In genomic region chr17:87380681-87381080, GRCm38 (mm10) we compare ENCODE assay signal across 22 mouse cellular contexts. TPM values are rescaled to one million over a fixed set of nuclear protein-coding genes. Genes with fewer than 3 reads are reported as not detected.
A peak's percentile ranks its signal among the peaks of the same experiment; 100 is the strongest.
DNase-seq lines count a peak whose midpoint lies in the region; ATAC-seq and TF ChIP-seq lines count a peak whose summit lies in the region.
"Had no signal": no experiment of that assay in that cellular context is flagged by ENCODE, and none has a peak within 500 bp of the region (broad histone marks: within the 10 kb centered on the region; RNA-seq: fewer than 3 reads in every experiment).

No protein-coding gene starts in this region.

- no peaks in the 10 kb centered on the region for H3K9me3 ChIP-seq in stomach, embryonic 14.5 days (ENCODE audit: control insufficient read depth, low read depth, low read length)
- H3K9me3 ChIP-seq in stomach, postnatal 0 days (ENCODE audit: control insufficient read depth, low read length): no peaks in the 10 kb centered on the region
- H3K9me3 ChIP-seq: G1E; liver, embryonic 15.5 days; midbrain, embryonic 12.5 days; neural tube, embryonic 13.5 days had no signal

- no peak overlapping the region for H3K4me2 ChIP-seq in stomach, embryonic 14.5 days (replicated peaks; ENCODE audit: low read depth, low read length)
- no peak overlapping the region for H3K4me2 ChIP-seq in stomach, postnatal 0 days (replicated peaks; ENCODE audit: low read depth)
- H3K4me2 ChIP-seq: liver, embryonic 15.5 days; midbrain, embryonic 12.5 days; neural tube, embryonic 13.5 days had no signal

- TF ChIP-seq EP300 in stomach, postnatal 0 days (optimal IDR thresholded peaks at IDR 0.05): no peak

- ATAC-seq in stomach, embryonic 14.5 days (ENCODE audit: insufficient number of reproducible peaks, insufficient read depth, low FRiP score, low read depth): no peak
- no peak for ATAC-seq in stomach, postnatal 0 days (ENCODE audit: low FRiP score, low TSS enrichment)

- H3K27me3 ChIP-seq in stomach, embryonic 14.5 days (ENCODE audit: control insufficient read depth, insufficient read depth, low read length): no peaks in the 10 kb centered on the region
- no peaks in the 10 kb centered on the region for H3K27me3 ChIP-seq in stomach, postnatal 0 days (ENCODE audit: control insufficient read depth, insufficient read depth, low read length)
- H3K27me3 ChIP-seq: liver, embryonic 15.5 days; midbrain, embryonic 12.5 days; neural tube, embryonic 13.5 days had no signal

- no peaks in the 10 kb centered on the region for H3K36me3 ChIP-seq in stomach, embryonic 14.5 days (ENCODE audit: control insufficient read depth, insufficient read depth, low read length)
- H3K36me3 ChIP-seq in stomach, postnatal 0 days (ENCODE audit: control insufficient read depth, insufficient read depth, low read length): no peaks in the 10 kb centered on the region
- H3K36me3 ChIP-seq: liver, embryonic 15.5 days; midbrain, embryonic 12.5 days; neural tube, embryonic 13.5 days had no signal

- peak overlapping the region; percentile 93; the same call in 1 of the 2 replicates for H3K27ac ChIP-seq in layer of hippocampus, adult 2 months
- 0 out of 2 replicates have a peak overlapping the region, but pooled peaks have one; percentile 6 for H3K27ac ChIP-seq in stomach, embryonic 14.5 days (ENCODE audit: low read length)
- no peak overlapping the region for H3K27ac ChIP-seq in stomach, postnatal 0 days (replicated peaks)
- H3K27ac ChIP-seq: liver, embryonic 15.5 days; midbrain, embryonic 12.5 days had no signal

- H3K9ac ChIP-seq in stomach, embryonic 14.5 days (replicated peaks; ENCODE audit: low read depth, low read length): no peak overlapping the region
- no peak overlapping the region for H3K9ac ChIP-seq in stomach, postnatal 0 days (ENCODE audit: low read length)
- H3K9ac ChIP-seq: liver, embryonic 15.5 days had no signal

- TF ChIP-seq CTCF in layer of hippocampus, adult 2 months (conservative IDR thresholded peaks at IDR 0.05): no peak
- no peak for TF ChIP-seq CTCF in stomach, postnatal 0 days (IDR thresholded peaks at IDR 0.05; ENCODE audit: low read depth)

- WGBS in stomach, embryonic 14.5 days: 79% methylated on average over 9 of the region's 9 CpGs
- 81% methylated on average over 9 of the region's 9 CpGs for WGBS in stomach, postnatal 0 days

- peak; percentile 12 to 13 for DNase-seq in gastrocnemius, postnatal 4 days (ENCODE audit: low spot score in 2 of 2)
- DNase-seq in gastrocnemius, postnatal 10 days: no peak
- no peak for DNase-seq in layer of hippocampus, adult 2 months (ENCODE audit: low spot score in 2 of 2)
- no peak for DNase-seq in layer of hippocampus, postnatal 14 days (ENCODE audit: low spot score in 2 of 2)
- no peak for DNase-seq in stomach, postnatal 0 days (ENCODE audit: low spot score)
- no peak for DNase-seq in layer of hippocampus, adult 11-12 months (ENCODE audit: low spot score)
- DNase-seq: adrenal gland, postnatal 25 days; cerebellum, adult 11-12 months; cerebellum, postnatal 25 days; kidney, adult 11 months; kidney, postnatal 25 days; thymus, postnatal 36 days had no signal

- H3K4me3 ChIP-seq in layer of hippocampus, adult 2 months: no peak overlapping the region
- H3K4me3 ChIP-seq in stomach, embryonic 14.5 days (ENCODE audit: low read depth, low read length): no peak overlapping the region
- H3K4me3 ChIP-seq in stomach, postnatal 0 days (ENCODE audit: low read depth, low read length): no peak overlapping the region
- H3K4me3 ChIP-seq: liver, embryonic 15.5 days; midbrain, embryonic 12.5 days; neural tube, embryonic 13.5 days had no signal

- H3K4me1 ChIP-seq in stomach, embryonic 14.5 days (ENCODE audit: control insufficient read depth, insufficient read depth, low read length): peaks cover 40% of the 10 kb centered on the region
- H3K4me1 ChIP-seq in stomach, postnatal 0 days (replicated peaks; ENCODE audit: control insufficient read depth, insufficient read depth): peaks cover 21% of the 10 kb centered on the region

RNA-seq across cellular contexts. Expression of gene Stpg4, which starts 46.9 kb away (rescaled TPM):
- total RNA-seq in gastrocnemius, postnatal 4 days (2021): not detected
- not detected for total RNA-seq in gastrocnemius, postnatal 10 days (2021)
- not detected for total RNA-seq in layer of hippocampus, adult 2 months (2021)
- total RNA-seq in layer of hippocampus, postnatal 14 days (2021): not detected
- not detected in 2 replicates for polyA plus RNA-seq in stomach, embryonic 14.5 days (2014; fragmentation: Nextera tagmentation; extraction: Ambion mirVana)
- not detected in 2 replicates for polyA plus RNA-seq in stomach, postnatal 0 days (2015; fragmentation: Nextera tagmentation; extraction: Ambion mirVana)
- total RNA-seq: adrenal gland, postnatal 25 days; gastrocnemius, adult 8-10 months; heart, postnatal 10 days had no signal
- polyA plus RNA-seq: forebrain, embryonic 11.5 days; G1E; limb, embryonic 14.5 days; liver, embryonic 15.5 days; midbrain, embryonic 12.5 days; small intestine, adult 2 months had no signal

Comparison
In these comparisons a context has a peak if more than half of its experiments do, and no peak if none do; other contexts are left out.
1. DNase-seq: peak in gastrocnemius, postnatal 4 days (2 of 2); none in gastrocnemius, postnatal 10 days (single experiment), layer of hippocampus, adult 2 months (0 of 2), layer of hippocampus, postnatal 14 days (0 of 2), stomach, postnatal 0 days (single experiment) and layer of hippocampus, adult 11-12 months (single experiment).